Mouse (Mus musculus) kidney, postnatal 36 days (tissue): ENCODE results near the gene Riok2.

Source experiments
- DNase-seq, 2 experiments: peaks; one replicate each; pipeline ENCODE4 v3.0.0; 2021 to 2022; ENCODE audit warnings: mixed read lengths in 2 of 2

Gene Riok2

DNA sequence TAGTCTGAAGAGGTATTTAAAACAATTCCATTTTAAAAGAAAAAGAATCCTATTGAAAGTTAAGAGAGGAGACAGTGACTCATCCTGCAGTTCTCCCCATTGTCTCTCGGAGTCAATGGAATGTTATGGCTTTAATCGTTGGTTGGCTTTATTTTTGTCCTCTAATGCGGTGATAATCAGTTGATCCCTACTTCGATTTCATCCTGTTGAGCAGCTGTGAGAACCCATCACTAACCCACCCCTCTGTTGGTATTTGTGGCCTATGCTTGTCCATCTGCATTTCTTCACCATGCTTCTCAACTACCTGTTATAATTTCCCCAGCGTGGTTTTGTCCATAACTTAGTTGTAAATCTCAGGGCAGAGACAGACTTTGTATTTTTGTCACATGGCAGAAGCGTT, 34.0 kb downstream of the Riok2 start:
- DNase-seq = no peak

DNA sequence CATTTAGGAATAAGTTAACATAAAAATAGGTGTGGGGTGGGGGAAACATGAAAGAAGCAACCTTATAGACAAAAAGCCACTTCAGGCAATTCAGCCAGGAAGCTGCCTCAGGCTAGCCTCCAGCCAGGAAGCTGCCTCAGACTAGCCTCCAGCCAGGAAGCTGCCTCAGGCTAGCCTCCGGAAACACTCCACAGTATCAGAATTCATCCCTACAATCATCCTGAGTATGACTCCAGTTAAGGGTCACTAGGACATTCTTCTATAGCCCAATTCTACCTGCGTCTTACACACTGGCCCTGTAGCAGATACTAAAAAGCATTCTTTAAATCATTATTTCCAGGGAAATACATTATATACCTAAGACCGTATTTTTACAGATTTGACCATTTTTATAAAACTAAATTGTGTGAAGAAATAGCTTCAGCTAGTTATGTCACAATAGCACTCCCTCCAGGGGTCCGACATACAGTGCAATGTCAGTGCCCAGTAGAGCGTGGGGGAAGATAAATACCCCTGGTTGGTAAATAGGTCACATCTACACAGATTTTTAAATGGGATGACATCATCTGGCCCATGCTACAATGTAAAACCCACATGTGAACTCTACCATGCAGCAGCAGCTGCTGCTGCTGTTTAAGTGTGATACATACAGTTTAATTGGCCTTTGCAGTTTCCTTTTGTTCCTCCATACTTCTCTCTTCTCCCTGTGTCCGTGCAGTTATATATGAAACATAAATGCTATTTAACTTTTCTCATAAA, 34.8 kb downstream of the Riok2 start:
- DNase-seq = no peak

DNA sequence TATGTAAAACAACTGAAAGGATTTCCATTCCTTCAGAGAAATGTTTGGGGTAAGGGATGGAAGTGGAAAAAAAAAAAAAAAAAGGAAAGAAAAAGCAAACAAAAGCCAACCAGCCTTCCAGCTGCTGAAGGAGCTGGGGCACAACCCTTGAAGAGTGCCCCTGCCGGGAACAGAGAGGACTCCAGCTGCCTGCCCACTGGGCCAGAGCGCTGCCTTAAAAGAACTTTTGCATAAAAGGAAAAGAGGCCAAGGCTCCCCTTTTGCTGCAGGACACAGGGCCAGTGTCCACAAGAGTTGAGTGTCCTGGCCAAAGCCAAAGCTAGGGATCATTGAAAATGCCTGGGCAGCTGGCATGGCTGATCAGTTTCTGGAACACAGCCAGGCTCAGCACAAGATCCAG, 35.5 kb downstream of the Riok2 start:
- no peak for DNase-seq

DNA sequence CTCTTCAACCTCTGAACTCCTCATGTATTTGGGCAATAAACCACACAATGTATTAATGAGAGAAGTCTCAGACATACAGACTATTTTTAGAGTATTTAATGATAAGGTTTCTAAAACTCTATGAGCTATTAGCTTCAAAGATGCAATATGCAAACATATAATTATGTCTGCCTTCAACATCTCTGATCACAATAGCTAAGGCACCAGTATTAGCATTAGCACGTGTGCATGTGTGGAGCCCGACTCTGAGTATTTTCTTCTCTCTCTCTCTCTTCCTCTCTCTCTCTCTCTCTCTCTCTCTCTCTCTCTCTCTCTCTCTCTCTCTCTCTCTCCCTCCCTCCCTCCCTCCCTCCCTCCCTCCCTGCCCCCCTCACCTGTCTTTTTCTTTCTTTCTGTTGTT, 37.3 kb downstream of the Riok2 start:
- DNase-seq = no peak

DNA sequence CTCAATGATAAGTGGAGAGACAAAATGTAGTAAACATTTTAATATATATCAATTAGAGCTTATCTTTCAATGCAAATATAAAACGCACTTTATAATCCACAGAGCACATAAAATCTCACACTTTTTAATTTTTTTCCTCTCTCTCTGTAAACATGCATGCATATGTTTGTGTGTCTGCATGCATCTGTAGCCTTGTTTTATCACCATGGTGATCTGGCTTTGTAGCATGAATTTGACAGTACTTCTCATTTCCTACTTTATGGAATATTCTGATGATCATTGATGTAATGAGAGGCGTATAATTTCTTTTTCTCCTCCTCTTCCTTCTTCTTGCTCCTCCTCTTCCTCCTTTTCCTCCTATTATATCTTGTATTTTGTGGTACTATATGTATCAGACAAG, 38.1 kb downstream of the Riok2 start:
- no peak for DNase-seq

DNA sequence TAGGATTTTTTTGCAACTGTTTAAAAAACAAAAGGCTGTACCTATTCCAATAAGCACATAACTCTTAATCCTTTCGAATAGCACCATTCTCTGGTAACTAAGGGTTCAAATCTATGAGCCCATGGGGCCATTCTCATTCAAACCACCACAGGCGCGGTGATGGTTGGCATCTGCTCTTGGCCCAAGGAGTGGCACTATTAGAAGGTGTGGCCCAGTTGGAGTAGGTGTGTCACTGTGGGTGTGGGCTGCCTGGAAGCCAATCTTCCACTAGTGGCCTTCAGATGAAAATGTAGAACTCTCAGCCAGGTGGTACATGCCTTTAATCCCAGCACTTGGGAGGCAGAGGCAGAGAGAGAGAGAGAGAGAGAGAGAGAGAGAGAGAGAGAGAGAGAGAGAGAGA, 40.1 kb downstream of the Riok2 start:
- no peak for DNase-seq

DNA sequence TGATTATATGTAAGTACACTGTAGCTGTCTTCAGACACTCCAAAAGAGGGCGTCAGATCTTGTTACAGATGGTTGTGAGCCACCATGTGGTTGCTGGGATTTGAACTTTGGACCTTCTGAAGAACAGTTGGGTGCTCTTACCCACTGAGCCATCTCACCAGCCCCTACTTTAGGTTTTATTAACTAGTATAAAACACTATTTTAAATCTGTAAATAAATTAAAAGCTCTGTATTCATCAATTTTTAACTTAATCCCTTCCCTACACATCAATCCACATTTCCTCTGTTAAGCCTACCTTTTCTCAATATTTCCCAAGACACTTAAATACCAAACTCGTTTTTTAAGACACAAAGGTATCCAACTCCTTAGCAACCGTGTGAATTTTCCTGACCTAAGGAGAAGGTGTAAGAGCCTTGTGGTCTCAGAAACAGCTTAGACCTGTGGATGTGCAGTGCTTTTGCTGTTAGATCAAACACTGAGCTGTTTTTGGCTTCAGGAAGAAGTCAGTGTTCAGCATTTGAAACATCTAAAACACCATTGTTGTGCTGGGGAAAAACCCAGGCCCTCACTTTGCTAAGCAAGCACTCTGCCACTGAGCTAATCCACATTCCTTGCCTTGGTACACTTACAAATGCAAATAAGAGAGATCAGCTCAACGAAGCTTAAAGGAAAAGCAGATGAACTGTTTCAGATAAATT, 50.6 kb downstream of the Riok2 start:
- DNase-seq = no peak

DNA sequence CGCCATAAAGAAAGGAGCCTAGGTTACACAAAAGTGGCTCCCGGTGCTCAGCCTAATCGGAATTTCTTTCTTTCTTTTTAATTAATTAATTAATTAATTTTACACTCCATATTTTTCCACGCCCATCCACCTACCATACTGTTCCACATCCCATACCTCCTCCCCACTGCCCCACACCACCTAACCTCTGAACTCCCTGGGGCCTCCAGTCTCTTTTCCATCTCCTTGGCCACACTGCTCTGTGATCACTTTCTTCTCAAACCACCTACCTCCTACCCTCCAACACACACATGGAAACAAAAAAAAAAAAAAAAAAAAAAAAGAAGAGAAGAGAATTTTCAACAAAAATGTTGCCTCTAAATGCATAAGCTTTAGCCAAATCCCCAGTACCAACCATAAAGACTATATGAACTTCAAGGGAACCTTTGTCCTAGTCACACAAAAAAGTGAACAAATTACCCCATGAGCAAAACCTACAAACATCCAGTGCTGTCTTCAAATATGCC, 51.3 kb downstream of the Riok2 start:
- DNase-seq = no peak

DNA sequence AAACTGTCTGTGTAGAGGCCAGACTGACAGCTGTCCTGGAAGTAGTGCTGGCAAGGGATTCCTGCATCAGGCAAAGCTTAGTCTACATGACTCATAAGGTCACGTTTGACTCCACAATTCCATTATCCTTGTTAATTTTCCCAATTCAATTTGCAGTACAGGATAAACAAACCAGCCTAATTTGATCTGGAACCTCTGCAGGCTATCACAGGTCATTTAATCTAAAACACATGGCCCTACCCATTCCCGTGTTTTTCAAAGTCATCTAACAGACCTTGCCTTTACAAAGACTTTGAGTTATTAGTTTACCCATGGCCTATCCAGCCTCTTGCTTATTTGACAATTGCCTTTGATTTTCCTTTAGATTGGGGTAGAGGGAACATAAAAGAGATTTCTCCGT, 51.8 kb downstream of the Riok2 start:
- DNase-seq = no peak

DNA sequence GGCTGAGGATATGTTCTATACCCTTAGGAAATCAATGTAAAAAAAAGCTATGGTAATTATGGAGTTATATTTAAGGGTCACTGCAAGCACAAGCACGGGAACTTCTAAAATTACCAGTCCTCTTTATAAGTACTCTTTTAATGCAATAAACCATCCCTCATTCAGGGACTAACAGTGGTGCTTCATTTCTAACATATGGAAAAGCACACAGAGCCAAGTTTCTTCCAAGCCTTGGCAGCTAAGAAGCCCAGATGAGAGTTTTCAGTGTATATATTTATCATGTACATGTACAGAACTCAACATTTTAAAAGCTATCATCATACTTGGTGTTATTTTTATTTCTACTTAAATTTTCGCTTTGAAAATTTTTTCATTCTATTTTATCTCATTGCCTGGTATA, 54.8 kb downstream of the Riok2 start:
- DNase-seq = no peak

DNA sequence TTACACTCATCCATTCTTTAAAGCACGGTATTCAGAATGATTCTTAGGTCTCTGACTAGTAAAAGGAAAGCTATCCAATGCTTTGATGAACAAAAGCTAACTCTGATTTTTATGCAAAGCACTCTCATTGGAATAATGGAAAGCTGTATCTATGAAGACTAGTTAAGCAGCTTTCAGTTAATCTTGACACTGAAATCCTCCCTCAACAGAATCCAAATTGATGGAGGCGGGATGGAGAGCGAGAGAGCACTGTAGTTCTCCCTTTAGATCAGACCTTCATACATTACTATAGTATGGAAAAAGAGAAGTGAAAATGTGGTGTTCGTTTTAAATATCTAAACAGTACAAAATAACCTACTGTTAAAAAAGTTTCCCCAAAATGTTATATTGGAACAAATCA, 59.6 kb downstream of the Riok2 start:
- DNase-seq = no peak

DNA sequence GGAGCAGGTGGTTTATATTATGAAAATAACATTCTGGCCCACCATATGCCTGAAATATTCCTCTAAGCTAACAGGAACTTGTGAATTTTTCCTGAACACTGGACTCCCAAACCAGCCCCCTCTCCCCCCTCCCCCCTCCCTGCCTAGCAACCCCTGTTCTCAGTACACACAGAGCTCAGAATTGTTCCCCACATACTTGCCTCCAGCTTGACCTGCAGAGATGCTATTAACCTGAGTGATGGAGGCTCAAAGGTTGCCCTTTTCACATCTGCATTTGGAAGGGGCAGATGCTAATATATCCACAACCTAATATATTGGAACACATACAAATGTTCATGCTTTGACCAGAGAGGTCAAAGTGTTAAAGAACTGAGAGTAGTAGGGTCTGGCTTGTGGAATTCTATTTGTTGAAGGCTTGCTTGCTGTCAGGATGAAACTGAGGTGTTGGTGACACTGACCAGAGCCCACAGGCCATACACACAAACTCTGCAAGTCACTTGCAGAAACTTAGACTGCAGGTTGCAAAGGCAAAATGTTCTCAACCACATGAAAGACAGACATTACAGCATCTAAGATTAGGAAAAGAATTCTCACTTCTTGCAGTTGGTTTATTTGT, 64.6 kb downstream of the Riok2 start:
- DNase-seq = no peak

DNA sequence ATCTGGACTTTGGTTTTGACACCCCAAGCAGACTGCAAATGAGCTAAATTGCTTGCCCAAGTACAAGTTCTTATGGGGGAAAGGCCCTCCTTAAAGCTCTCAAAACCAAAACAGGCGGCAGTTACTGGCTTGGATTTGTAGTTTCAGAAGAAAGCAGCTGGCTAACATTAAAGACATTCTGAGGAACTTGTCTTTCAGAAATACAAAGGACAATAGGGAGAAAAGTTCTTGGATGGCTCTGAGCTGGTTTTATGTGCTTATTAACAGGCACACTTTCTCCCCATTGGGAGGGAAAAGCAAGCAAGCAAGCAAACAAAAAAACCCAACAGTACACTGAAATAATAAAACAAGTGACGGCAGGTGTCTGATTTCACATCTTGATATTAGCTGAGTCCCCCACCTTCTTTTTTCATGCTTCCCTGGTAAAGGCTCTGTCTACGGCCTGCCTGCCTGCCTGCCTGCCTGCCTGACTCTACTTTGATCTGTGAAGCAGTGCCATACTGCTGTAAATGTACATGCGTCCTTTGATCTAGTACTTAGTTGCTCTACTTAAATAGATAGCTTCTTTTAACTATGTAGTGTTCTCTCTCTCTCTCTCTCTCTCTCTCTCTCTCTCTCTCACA, 67.9 kb downstream of the Riok2 start:
- no peak for DNase-seq

DNA sequence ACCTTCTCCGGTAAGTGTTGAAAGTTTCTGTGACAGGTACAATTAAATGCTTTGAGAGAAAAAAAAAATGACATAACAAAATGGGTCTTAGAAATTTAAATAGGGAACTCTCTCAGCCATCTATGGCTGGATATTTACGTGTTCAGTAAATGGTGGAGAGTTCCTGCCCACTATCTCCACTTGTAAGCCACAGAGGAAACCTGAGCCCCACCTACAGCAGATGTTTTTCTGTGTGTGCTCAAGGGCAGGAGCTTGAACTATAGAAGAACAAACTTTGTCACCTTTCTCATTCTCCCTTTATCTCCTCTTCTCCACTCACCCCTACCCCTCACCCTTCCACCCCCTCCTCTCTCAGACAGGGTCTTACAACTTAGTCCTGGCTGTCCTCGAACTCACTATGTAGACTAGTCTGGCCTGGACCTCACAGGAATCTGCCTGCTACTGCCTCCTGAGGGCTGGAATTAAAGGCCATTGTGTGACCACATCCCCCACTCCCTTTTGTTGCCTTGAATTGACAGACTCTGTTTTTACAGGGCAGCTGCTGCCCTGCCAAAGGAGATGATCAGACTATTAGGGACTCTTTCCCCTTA, 70.3 kb downstream of the Riok2 start:
- DNase-seq = no peak
